ENCODE assay signal across 2 mouse cellular contexts in the genomic region with DNA sequence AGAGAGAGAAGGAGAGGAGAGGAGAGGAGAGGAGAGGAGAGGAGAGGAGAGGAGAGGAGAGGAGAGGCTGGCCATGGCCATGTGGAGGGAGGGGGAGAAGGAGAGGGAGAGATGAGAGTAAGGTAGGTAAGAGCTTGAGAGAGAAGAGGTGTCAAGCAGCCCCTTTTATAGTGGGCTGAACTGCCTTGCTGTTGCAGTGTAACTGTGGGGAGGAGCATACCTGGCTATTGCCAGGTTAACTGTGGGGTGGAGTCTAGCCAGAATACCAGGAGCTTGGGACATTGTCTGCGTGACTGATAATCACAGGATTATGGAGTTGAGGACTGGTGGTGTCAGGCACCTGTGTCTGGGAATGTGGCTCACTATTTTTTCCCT. TPM values are rescaled to one million over a fixed set of nuclear protein-coding genes. Genes with fewer than 3 reads are reported as not detected.
"Had no signal": no experiment of that assay in that cellular context is flagged by ENCODE, and none has a peak within 500 bp of the region (broad histone marks: within the 10 kb centered on the region; RNA-seq: fewer than 3 reads in every experiment).

No protein-coding gene starts in this region.

RNA-seq across cellular contexts. Expression of a gene that starts 24.2 kb away (rescaled TPM):
- total RNA-seq: megakaryocyte progenitor cell, adult 5-6 weeks had no signal
- polyA plus RNA-seq: macrophage had no signal
